ENCODE assay signal across 12 mouse cellular contexts in genomic region chr3:27579229-27579628, GRCm38 (mm10).
A peak's percentile ranks its signal among the peaks of the same experiment; 100 is the strongest.
DNase-seq lines count a peak whose midpoint lies in the region; ATAC-seq and TF ChIP-seq lines count a peak whose summit lies in the region.
"Had no signal": no experiment of that assay in that cellular context is flagged by ENCODE, and none has a peak within 500 bp of the region (broad histone marks: within the 10 kb centered on the region; RNA-seq: fewer than 3 reads in every experiment).

No protein-coding gene starts in this region.

- no peak overlapping the region for H3K4me3 ChIP-seq in heart, embryonic 10.5 days
- H3K4me3 ChIP-seq in hindbrain, postnatal 0 days (ENCODE audit: low read length): no peak overlapping the region
- no peak overlapping the region for H3K4me3 ChIP-seq in thymus, adult 2 months (ENCODE audit: control insufficient read depth, insufficient read depth, low read length)
- H3K4me3 ChIP-seq: liver, embryonic 12.5 days; neural tube, embryonic 12.5 days had no signal

- TF ChIP-seq POLR2A in thymus, adult 2 months (IDR thresholded peaks at IDR 0.05; ENCODE audit: control insufficient read depth, extremely low read depth, insufficient read depth, low read length, poor library complexity): no peak

- peak; percentile 87 for DNase-seq in heart, adult 11 months
- no peak for DNase-seq in heart, embryonic 10.5 days (ENCODE audit: low spot score)
- DNase-seq in c-Kit-positive CD71-negative TER-119-negative erythroid progenitor cells, embryonic 14.5 days (ENCODE audit: low read depth): peak; percentile 30
- no peak for DNase-seq in hindbrain, postnatal 0 days (ENCODE audit: low spot score)
- DNase-seq in cerebellum, postnatal 36 days: no peak
- no peak for DNase-seq in gastrocnemius, postnatal 25 days
- no peak for DNase-seq in thymus, adult 2 months
- DNase-seq: heart, postnatal 4 days; kidney, postnatal 4 days had no signal

- no peaks in the 10 kb centered on the region for H3K9me3 ChIP-seq in heart, embryonic 10.5 days
- H3K9me3 ChIP-seq in hindbrain, postnatal 0 days (ENCODE audit: low read length): no peaks in the 10 kb centered on the region
- H3K9me3 ChIP-seq: liver, embryonic 12.5 days; neural tube, embryonic 12.5 days had no signal

- H3K27me3 ChIP-seq in heart, embryonic 10.5 days (ENCODE audit: insufficient read depth, poor library complexity, severe bottlenecking): no peaks in the 10 kb centered on the region
- H3K27me3 ChIP-seq in hindbrain, postnatal 0 days (ENCODE audit: insufficient read depth, low read length): no peaks in the 10 kb centered on the region
- H3K27me3 ChIP-seq in thymus, adult 2 months (ENCODE audit: control insufficient read depth, insufficient read depth, low read length): no peaks in the 10 kb centered on the region
- H3K27me3 ChIP-seq: liver, embryonic 12.5 days; neural tube, embryonic 12.5 days had no signal

- H3K9ac ChIP-seq in hindbrain, postnatal 0 days (replicated peaks; ENCODE audit: low read length): no peak overlapping the region
- H3K9ac ChIP-seq: liver, embryonic 12.5 days; neural tube, embryonic 12.5 days had no signal

- no peak for TF ChIP-seq CTCF in hindbrain, postnatal 0 days (IDR thresholded peaks at IDR 0.05; ENCODE audit: low read depth)
- TF ChIP-seq CTCF in thymus, adult 2 months (IDR thresholded peaks at IDR 0.05; ENCODE audit: borderline replicate concordance, control insufficient read depth, extremely low read depth, insufficient read depth, low read length, poor library complexity): no peak

- no peaks in the 10 kb centered on the region for H3K36me3 ChIP-seq in heart, embryonic 10.5 days
- H3K36me3 ChIP-seq in hindbrain, postnatal 0 days (ENCODE audit: insufficient read depth, low read length): no peaks in the 10 kb centered on the region
- H3K36me3 ChIP-seq in thymus, adult 2 months (ENCODE audit: control insufficient read depth, insufficient read depth, low read length): no peaks in the 10 kb centered on the region
- H3K36me3 ChIP-seq: liver, embryonic 12.5 days; neural tube, embryonic 12.5 days had no signal

- H3K4me1 ChIP-seq in heart, embryonic 10.5 days: peaks cover 54% of the 10 kb centered on the region
- peaks cover 18% of the 10 kb centered on the region; the same call in 1 of the 2 replicates for H3K4me1 ChIP-seq in hindbrain, postnatal 0 days (ENCODE audit: insufficient read depth, low read length)
- no peaks in the 10 kb centered on the region for H3K4me1 ChIP-seq in thymus, adult 2 months (replicated peaks; ENCODE audit: control insufficient read depth, insufficient read depth, low read length)
- H3K4me1 ChIP-seq: liver, embryonic 12.5 days had no signal

- WGBS in heart, embryonic 10.5 days: 86% methylated on average over 8 of the region's 8 CpGs
- WGBS in hindbrain, postnatal 0 days: 40% methylated on average over 8 of the region's 8 CpGs
- WGBS in thymus, adult 2 months: 72% methylated on average over 8 of the region's 8 CpGs

- H3K27ac ChIP-seq in heart, embryonic 10.5 days: no peak overlapping the region
- peak overlapping the region; percentile 32; the same call in 1 of the 2 replicates for H3K27ac ChIP-seq in hindbrain, postnatal 0 days
- no peak overlapping the region for H3K27ac ChIP-seq in thymus, adult 2 months (ENCODE audit: control insufficient read depth, insufficient read depth, low read length)
- H3K27ac ChIP-seq: liver, embryonic 12.5 days; neural tube, embryonic 12.5 days had no signal

- ATAC-seq in hindbrain, postnatal 0 days: no peak
- ATAC-seq in neutrophil, adult 5-6 weeks (ENCODE audit: extremely low read depth, insufficient number of reproducible peaks, low FRiP score, poor library complexity, severe bottlenecking): peak; percentile 78
- ATAC-seq: liver, embryonic 12.5 days had no signal

- H3K4me2 ChIP-seq in hindbrain, postnatal 0 days (ENCODE audit: low read depth, low read length): no peak overlapping the region
- H3K4me2 ChIP-seq: liver, embryonic 12.5 days; neural tube, embryonic 12.5 days had no signal

Comparison
In these comparisons a context has a peak if more than half of its experiments do, and no peak if none do; other contexts are left out.
1. DNase-seq: peak in heart, adult 11 months (single experiment) and c-Kit-positive CD71-negative TER-119-negative erythroid progenitor cells, embryonic 14.5 days (single experiment); none in heart, embryonic 10.5 days (single experiment), hindbrain, postnatal 0 days (single experiment), cerebellum, postnatal 36 days (0 of 2), gastrocnemius, postnatal 25 days (single experiment) and thymus, adult 2 months (single experiment).